Mouse (Mus musculus) embryo, embryonic 10.5 days (tissue): ENCODE data around the gene Uimc1.

ENCODE experiments used
- DNase-seq: peaks from one replicate; pipeline ENCODE4 v3.0.0-alpha.2; 2015; ENCODE audit warnings: low spot score

Gene Uimc1

DNA sequence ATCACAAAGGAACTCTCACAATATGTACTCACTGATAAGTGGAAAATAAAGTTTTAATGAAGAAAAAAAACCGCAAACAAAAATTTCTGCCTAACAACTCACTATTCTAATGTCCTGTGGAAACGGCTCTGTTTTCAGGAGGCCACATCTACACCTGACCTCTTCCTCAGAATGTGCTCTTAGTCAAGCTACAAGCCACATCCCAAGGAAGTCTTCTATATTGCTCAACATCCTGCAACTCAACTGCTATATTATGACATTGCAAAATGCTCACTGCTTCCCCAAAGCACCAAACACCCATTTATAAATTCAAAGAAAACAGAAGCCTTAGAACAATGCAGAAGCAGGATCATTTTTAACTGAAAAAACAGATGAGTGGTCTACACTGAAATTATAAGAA, 60.1 kb downstream of the Uimc1 start:
- DNase-seq, result no peak

DNA sequence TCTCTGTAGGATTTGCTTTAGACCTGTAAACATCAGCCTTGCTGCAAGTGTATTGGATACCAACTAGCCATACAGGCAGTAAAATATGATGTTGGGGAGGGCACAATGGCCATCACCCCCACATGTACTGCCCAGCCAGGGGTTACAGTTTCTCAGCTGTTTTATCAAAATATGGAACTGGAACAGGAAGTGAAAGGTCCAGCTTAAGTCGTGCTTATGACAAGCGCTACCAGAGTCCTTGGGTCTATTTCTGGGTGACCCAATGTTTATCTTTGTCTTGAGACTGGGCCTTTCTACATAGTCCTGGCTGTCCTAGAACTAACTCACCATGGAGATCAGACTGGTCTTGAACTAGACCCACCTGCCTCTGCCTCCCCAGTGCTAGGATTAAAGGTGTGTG, 75.9 kb downstream of the Uimc1 start:
- DNase-seq, result no peak

GRCm38 (mm10) chr13:55022715-55023114, 77.4 kb downstream of the Uimc1 start:
- no peak for DNase-seq

DNA sequence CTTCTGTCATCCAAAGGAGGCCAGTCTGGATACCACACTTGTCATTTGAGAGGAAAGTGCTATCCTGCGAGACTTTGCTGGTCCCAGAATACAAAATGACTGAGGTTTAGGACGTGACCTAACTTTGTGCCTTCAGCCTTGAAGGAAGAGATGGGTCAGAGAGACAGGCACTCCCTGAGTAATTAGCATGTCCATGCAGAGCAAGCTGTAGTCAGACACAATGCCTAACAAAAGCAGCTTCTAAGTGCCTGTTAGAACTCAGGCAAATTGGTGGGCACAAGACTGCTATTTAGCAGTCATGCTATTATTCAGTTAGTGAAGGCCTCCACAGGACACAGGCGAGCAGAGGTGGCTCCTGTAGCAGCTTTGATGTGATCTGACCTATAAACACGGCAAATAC, 77.8 kb downstream of the Uimc1 start:
- no peak for DNase-seq

DNA sequence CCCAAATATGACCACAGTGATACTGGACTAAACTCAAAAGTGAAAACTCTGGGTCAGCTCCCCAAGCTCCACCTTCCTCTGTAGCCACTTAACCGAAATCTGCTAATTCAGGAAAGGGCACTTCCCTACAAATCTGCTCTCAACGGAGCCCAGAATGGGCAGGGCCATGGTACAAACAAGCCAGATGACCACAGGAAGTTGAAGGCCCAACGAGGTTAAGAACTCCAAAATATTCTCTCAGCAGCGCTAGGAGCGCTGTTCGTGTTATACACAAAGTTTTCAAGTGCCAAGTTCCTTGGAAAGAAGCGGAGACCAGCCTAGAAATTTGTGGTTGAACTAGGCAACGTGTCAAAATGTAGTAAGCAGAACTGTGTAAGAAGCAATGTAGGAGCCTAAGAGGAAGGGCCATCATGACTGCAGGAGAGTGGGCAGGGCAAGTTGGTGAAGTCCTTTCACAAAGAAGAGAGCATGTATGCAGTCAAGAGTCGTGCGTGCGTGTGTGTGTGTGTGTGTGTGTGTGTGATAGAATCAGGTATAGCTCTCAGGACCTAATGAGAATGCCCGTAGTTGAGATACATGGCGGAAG, 78.8 kb downstream of the Uimc1 start, which contains the start of gene Hk3:
Gene Hk3 (minus strand): TSS at position 192 of the 586 bp plus-strand sequence.
- no peak for DNase-seq

DNA sequence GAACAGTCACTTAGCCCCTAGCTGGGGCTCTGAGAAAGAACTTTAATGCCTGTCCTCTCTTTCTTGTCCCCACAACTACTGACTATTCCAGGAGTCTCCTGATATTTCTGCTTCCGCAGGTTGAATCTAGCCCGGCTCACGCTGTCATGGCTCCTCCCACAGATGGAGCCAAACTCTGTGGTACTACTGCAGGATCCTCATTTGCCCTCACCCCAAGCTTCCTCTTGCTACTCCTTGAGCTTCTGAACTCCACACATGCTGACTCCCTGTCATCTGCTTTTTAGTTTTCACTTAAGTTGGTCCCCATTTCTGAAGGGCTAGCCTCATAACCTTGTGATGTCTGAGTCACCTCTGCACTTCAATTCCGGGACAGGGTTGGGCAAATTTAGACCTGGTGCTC, 80.0 kb downstream of the Uimc1 start:
- no peak for DNase-seq

GRCm38 (mm10) chr13:55019181-55019580, 80.9 kb downstream of the Uimc1 start:
- no peak for DNase-seq

DNA sequence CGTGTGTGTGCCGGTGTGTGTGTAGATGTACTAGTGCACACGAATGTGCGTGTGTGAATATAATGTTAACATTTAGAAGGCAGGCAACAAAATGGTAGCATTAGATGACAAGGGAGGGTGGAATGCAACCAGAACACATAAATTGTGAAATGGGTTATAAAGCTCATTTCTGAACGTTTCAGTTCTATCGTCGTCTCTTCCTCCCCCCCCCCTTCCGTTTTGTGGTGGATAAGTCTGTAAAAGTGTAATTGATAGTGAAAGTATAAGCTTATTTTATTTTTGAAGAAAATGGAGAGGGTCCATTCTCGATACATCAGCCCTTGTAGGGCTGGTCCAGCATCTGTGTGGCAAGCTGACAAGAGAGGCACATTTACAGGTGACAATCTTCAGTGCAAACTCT, 81.4 kb downstream of the Uimc1 start:
- no peak for DNase-seq

GRCm38 (mm10) chr13:55017898-55018599, 82.1 kb downstream of the Uimc1 start:
- no peak for DNase-seq

DNA sequence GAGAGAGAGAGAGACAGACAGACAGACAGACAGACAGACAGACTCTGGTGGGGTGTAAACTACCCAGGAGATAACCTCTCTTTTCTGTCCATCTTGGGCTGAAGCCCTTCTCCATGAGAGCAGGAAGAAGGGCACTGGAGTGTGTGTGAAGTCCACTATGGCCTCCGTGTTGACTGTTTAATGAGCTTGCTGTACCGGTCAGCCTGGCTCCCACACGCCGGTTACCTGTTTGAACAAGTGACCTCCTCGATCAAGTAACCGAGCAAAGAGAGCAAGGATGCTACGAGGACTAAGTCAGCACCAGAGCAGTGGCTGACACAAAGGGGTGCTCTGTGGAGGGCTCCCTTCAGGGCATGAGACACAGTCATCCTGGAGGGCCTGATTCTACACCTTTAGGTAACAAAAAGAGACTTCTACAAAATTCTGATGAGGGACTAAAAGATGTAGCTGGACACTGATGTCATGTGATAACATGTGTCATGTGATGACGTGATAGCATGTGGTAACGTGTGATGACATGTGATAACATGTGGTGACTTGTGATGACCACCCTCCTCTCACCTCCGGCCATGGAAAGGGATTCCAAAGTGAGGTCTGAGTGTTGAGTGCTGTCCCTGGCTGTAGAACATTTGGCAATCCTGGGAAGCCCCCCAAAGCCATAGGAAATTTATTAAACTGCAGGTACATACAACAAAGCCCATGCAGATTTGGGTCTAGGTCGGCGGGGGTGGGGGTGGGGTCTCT, 82.8 kb downstream of the Uimc1 start:
- no peak for DNase-seq

DNA sequence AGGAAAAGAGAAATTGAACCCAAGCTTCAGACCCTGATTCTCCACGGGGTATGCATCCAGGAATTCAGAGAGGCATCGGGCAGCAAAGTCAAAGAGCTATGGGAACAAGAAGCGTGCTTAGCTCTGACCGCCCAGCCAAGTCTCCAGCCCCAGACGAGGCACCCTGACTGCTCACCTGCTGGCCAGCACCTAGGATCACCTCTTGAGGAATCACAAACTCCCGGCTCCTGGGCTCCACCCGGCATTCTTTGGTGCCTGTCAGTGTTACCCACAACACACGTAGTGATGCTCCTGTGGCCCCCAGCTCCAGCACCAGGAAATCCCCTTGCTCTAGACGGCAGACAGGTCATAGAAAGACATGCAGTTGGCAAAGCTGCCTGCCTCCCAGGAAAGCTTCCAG, 85.6 kb downstream of the Uimc1 start:
- no peak for DNase-seq

GRCm38 (mm10) chr13:55013702-55014344, 86.3 kb downstream of the Uimc1 start:
- DNase-seq, result peak; percentile 78

- peak; percentile 64 for DNase-seq
These were observed 88.1 kb downstream of the Uimc1 start for GRCm38 (mm10) chr13:55011981-55012478.

GRCm38 (mm10) chr13:55011103-55011502, 89.0 kb downstream of the Uimc1 start:
- no peak for DNase-seq

DNA sequence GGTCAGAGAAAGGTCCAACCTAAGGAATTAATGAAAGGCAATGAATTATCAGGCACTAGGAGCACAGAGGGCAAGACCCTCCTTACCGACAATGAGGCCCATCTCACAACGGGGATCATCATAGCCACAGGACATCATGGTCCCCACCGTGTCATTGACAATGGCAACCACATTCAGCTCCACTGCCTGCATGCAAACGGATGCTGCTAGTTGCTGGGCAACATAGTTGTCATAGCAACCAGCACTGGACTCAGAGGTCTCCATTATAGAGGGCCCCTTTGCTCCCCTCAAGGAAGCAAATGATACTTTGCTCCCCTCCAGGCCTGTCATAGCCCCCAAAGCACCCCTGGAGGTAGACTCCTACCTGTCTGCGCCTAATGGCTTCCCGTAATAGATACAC, 91.5 kb downstream of the Uimc1 start:
- peak; percentile 78 for DNase-seq

DNA sequence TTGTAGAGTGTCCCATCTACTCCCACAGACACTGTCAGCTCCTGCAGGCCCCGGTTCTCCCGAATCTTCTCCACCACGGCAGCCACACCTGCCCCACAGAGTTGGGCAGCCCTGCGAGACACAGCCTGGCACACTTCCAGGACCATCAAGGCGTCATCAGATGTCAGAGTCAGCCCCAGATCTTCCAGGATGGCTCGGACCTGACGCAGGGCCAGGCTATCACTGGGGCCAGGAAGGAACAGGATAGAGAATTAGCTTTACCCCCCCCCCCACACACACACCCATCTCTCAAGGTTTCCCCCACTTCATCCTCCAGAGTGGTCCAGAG, 93.7 kb downstream of the Uimc1 start:
- DNase-seq, result no peak

DNA sequence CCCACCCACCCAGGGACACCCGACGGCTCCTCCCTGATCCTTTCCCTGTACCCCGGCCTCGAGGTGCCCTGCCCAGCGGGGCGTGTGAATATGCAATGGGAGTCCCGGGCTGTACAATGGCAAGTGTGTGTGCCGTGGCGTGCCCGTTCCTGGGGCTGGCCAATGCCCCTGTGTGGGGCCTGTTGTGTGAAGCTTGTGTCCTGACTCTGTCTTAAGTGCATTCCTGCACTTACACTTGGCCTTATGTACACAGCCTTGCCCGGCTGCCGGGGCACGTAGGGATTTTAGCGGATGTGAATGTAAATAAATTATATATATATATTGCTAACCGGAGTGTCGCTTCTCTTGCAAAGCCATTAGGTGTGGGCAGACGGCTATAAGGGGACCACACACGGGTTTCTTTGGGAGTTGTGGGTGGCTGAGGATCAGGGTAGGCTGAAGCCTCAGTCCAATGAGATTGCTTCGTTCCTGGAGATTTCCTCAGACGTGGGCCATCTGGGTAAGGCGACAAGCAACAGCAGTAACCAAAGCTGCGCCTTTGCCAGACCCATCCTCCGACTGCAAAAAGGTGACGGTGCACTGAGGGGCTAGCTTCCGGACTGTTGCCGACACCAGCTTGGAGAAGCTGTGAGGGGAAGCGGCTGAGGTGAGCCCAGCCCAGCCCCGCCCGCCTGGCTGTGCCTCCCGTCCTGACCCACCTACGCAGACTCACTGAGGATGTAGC, 94.2 kb downstream of the Uimc1 start:
- DNase-seq, result no peak

DNA sequence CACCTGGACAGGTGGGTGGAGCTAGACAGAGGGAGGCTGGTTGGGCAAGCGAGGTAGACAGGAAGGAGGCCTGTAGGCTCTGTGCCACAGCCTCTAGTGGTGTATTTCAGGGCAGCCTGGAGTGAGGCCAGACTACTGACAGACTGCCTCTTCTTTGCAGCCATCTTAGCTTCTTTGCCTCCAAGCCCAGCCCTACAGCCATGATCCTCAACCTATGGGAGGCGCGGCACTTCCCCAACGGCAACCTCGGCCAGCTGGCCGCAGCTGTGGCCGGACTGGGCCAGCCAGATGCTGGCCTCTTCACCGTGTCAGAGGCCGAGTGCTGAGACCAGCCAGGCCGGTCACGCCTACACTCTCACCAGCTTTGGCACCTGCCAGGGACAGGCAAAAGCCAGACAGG, 95.5 kb downstream of the Uimc1 start:
- DNase-seq, result no peak

- no peak for DNase-seq
These were observed 98.0 kb downstream of the Uimc1 start for GRCm38 (mm10) chr13:55002090-55002489.

DNA sequence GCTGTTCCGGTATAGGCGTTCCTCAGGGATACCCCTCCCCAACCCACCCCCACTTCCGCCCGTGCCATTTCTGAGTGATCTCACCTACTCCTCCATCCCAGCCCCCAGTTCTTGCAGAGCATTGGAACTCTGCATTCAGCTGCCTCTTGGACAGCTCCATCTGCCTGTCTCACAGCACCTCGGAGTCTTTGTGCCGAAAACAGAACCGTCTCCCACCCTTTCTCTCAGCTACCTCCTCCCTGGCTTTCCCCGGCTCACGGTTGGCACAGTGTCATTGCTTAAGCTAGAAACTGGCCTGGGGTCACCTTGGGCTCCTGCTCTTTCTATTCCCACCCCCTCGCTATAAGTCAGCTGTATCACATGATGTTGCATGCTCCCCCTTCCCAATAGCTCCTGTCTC, 99.7 kb downstream of the Uimc1 start:
- no peak for DNase-seq

- no peak for DNase-seq
These were observed 102.5 kb downstream of the Uimc1 start for GRCm38 (mm10) chr13:54997568-54997967.

DNA sequence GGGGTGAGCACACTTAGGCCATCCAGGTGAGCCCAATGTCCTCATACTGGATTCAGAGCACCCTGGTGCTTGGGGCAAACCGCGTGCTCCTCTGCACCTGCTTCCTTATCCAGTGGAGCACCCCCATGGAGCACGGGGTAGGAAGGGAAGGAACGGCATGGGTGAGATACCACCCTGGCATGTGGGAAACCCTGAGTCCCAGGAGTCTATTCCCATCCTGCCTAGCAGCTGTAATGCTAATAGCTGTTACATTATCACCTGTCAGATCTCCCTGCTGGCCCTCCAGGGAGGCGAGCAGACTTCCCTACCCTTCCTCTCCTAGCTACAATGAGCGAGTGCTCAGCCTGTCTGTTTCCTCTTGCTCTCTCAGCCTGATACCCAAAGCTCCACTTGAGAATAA, 104.9 kb downstream of the Uimc1 start:
- DNase-seq, result no peak
